Mouse (Mus musculus) CH12.LX (cell line): ENCODE measurements around the gene Brd3. TPM values are rescaled to one million over a fixed set of nuclear protein-coding genes. Genes with fewer than 3 reads are reported as not detected.

Source experiments
- DNase-seq: peaks from one replicate; pipeline ENCODE4 v3.0.0-alpha.2; 2013; ENCODE audit errors: extremely low read depth
- H3K27ac ChIP-seq: 2 replicates; pipeline ENCODE4 v1.5.1; 2012; ENCODE audit warnings: low read depth, mild to moderate bottlenecking, control low read depth, moderate library complexity; ENCODE audit not compliant: insufficient read depth
- H3K27me3 ChIP-seq: replicated peaks from 2 replicates; pipeline ENCODE3; 2012; ENCODE audit warnings: inconsistent platforms
- H3K36me3 ChIP-seq, 2 experiments: replicated peaks in 1 of 2; 2 replicates each; pipeline versions ENCODE3 to v1.6.1; 2012; ENCODE audit warnings: inconsistent platforms in 1 of 2, low read length in 1 of 2, mild to moderate bottlenecking in 1 of 2, mixed read lengths in 1 of 2, moderate library complexity in 1 of 2; ENCODE audit not compliant: control insufficient read depth in 1 of 2, insufficient read depth in 1 of 2
- H3K4me1 ChIP-seq, 2 experiments: 2 replicates each; pipeline ENCODE4 v1.6.1; 2012; ENCODE audit warnings: inconsistent platforms in 1 of 2, moderate library complexity in 1 of 2; ENCODE audit not compliant: insufficient read depth in 2 of 2, control insufficient read depth in 1 of 2
- H3K4me2 ChIP-seq: 2 replicates; pipeline ENCODE4 v1.6.1; 2012; ENCODE audit warnings: low read depth, mild to moderate bottlenecking, control low read depth; ENCODE audit not compliant: poor library complexity, insufficient read depth, severe bottlenecking
- H3K4me3 ChIP-seq, 3 experiments: fragments of 150-350 bp in 1 of 3; sonication (generic) in 1 of 3; replicated peaks in 1 of 3; 2 replicates each; pipeline versions ENCODE3 to v1.5.1; 2011 to 2012; ENCODE audit warnings: low read depth in 2 of 3, low read length in 2 of 3, mild to moderate bottlenecking in 2 of 3, moderate library complexity in 2 of 3, control low read depth in 1 of 3, improper control_type of control experiment in 1 of 3, inconsistent platforms in 1 of 3, mixed read lengths in 1 of 3; ENCODE audit not compliant: poor library complexity in 1 of 3
- H3K79me2 ChIP-seq: replicated peaks from 2 replicates; pipeline ENCODE4 v1.6.1; 2012; ENCODE audit warnings: mild to moderate bottlenecking, moderate library complexity; ENCODE audit not compliant: control insufficient read depth, poor library complexity, insufficient read depth, severe bottlenecking; ENCODE audit errors: extremely low read depth
- H3K9ac ChIP-seq: 2 replicates; pipeline ENCODE4 v1.6.1; 2012; ENCODE audit warnings: low read depth, mild to moderate bottlenecking, control low read depth, moderate library complexity; ENCODE audit not compliant: insufficient read depth
- H3K9me3 ChIP-seq: replicated peaks from 2 replicates; pipeline ENCODE3; 2012; ENCODE audit warnings: low read length, inconsistent platforms, mixed read lengths
- BHLHE40 ChIP-seq: IDR thresholded peaks from 2 replicates; pipeline ENCODE4 v1.6.1; 2011; ENCODE audit warnings: mild to moderate bottlenecking, low read depth, low read length, improper control_type of control experiment
- CHD1 ChIP-seq: IDR thresholded peaks from 2 replicates; pipeline ENCODE4 v1.6.1; 2012; ENCODE audit warnings: low read depth, low read length, improper control_type of control experiment, inconsistent platforms
- CHD2 ChIP-seq: IDR thresholded peaks from 2 replicates; pipeline ENCODE4 v1.6.1; 2011; ENCODE audit warnings: low read length, improper control_type of control experiment
- CTCF ChIP-seq, 2 experiments: IDR thresholded peaks in 1 of 2; conservative IDR thresholded peaks in 1 of 2; 2 replicates each; pipeline ENCODE4 v1.5.1; 2011 to 2012; ENCODE audit warnings: low read depth in 2 of 2, low read length in 2 of 2, improper control_type of control experiment in 1 of 2, inconsistent platforms in 1 of 2, mild to moderate bottlenecking in 1 of 2, moderate library complexity in 1 of 2
- E2F4 ChIP-seq: IDR thresholded peaks from 2 replicates; pipeline ENCODE4 v1.6.1; 2011; ENCODE audit warnings: low read depth, low read length, improper control_type of control experiment; ENCODE audit not compliant: insufficient replicate concordance
- ELF1 ChIP-seq: IDR thresholded peaks from 2 replicates; pipeline ENCODE4 v1.6.1; 2014; ENCODE audit warnings: low read depth, mild to moderate bottlenecking, inconsistent platforms, low read length, improper control_type of control experiment
- EP300 ChIP-seq: IDR thresholded peaks from 2 replicates; pipeline ENCODE4 v1.6.1; 2011; ENCODE audit warnings: low read length, improper control_type of control experiment
- ETS1 ChIP-seq: conservative IDR thresholded peaks from 2 replicates; pipeline ENCODE4 v1.6.1; 2012; ENCODE audit warnings: low read depth, mild to moderate bottlenecking, inconsistent platforms, low read length, improper control_type of control experiment, moderate library complexity
- GABPA ChIP-seq: IDR thresholded peaks from 2 replicates; pipeline ENCODE4 v1.6.1; 2012; ENCODE audit warnings: low read depth, low read length, improper control_type of control experiment, inconsistent platforms; ENCODE audit not compliant: insufficient replicate concordance
- HCFC1 ChIP-seq: IDR thresholded peaks from 2 replicates; pipeline ENCODE4 v1.6.1; 2012; ENCODE audit warnings: low read depth, mild to moderate bottlenecking, inconsistent platforms, low read length, improper control_type of control experiment
- IRF4 ChIP-seq: IDR thresholded peaks from 2 replicates; pipeline ENCODE4 v1.6.1; 2014; ENCODE audit warnings: low read depth, mild to moderate bottlenecking, inconsistent platforms, low read length, improper control_type of control experiment
- JUND ChIP-seq: conservative IDR thresholded peaks from 2 replicates; pipeline ENCODE4 v1.6.1; 2011; ENCODE audit warnings: low read depth, low read length, improper control_type of control experiment
- KAT2A ChIP-seq: IDR thresholded peaks from 2 replicates; pipeline ENCODE4 v1.6.1; 2012; ENCODE audit warnings: low read length, improper control_type of control experiment, inconsistent platforms; ENCODE audit not compliant: insufficient replicate concordance
- MAX ChIP-seq: IDR thresholded peaks from 2 replicates; pipeline ENCODE4 v1.6.1; 2011; ENCODE audit warnings: low read length, improper control_type of control experiment
- MEF2A ChIP-seq: IDR thresholded peaks from 2 replicates; pipeline ENCODE4 v1.6.1; 2014; ENCODE audit warnings: low read depth, mild to moderate bottlenecking, inconsistent platforms, low read length, improper control_type of control experiment, borderline replicate concordance
- MXI1 ChIP-seq: IDR thresholded peaks from 2 replicates; pipeline ENCODE4 v1.6.1; 2011; ENCODE audit warnings: mild to moderate bottlenecking, low read depth, low read length, improper control_type of control experiment
- NELFE ChIP-seq: IDR thresholded peaks from 2 replicates; pipeline ENCODE4 v1.6.1; 2011; ENCODE audit warnings: low read depth, low read length, improper control_type of control experiment
- NRF1 ChIP-seq: IDR thresholded peaks from 2 replicates; pipeline ENCODE4 v1.6.1; 2014; ENCODE audit warnings: low read depth, mild to moderate bottlenecking, inconsistent platforms, low read length, improper control_type of control experiment, moderate library complexity
- PAX5 ChIP-seq: IDR thresholded peaks from 2 replicates; pipeline ENCODE4 v1.6.1; 2012; ENCODE audit warnings: low read length, inconsistent platforms, mixed read lengths
- POLR2A ChIP-seq: IDR thresholded peaks from 2 replicates; pipeline ENCODE4 v1.6.1; 2011; ENCODE audit warnings: low read depth, mild to moderate bottlenecking, improper control_type of control experiment, low read length
- POLR2AphosphoS2 ChIP-seq: IDR thresholded peaks from 2 replicates; pipeline ENCODE4 v1.6.1; 2011; ENCODE audit warnings: low read depth, low read length, improper control_type of control experiment
- RAD21 ChIP-seq: IDR thresholded peaks from 2 replicates; pipeline ENCODE4 v1.6.1; 2011; ENCODE audit warnings: low read depth, mild to moderate bottlenecking, low read length, improper control_type of control experiment, moderate library complexity
- SIN3A ChIP-seq: IDR thresholded peaks from 2 replicates; pipeline ENCODE4 v1.6.1; 2012; ENCODE audit warnings: low read length, improper control_type of control experiment, inconsistent platforms
- SMC3 ChIP-seq: IDR thresholded peaks from 2 replicates; pipeline ENCODE4 v1.6.1; 2011; ENCODE audit warnings: low read depth, low read length, improper control_type of control experiment
- TBP ChIP-seq: conservative IDR thresholded peaks from 2 replicates; pipeline ENCODE4 v1.6.1; 2011; ENCODE audit warnings: low read depth, low read length, improper control_type of control experiment
- TCF12 ChIP-seq: IDR thresholded peaks from 2 replicates; pipeline ENCODE4 v1.6.1; 2014; ENCODE audit warnings: low read depth, mild to moderate bottlenecking, inconsistent platforms, low read length, improper control_type of control experiment
- USF1 ChIP-seq: IDR thresholded peaks from 2 replicates; pipeline ENCODE4 v1.6.1; 2014; ENCODE audit warnings: low read depth, mild to moderate bottlenecking, inconsistent platforms, low read length, improper control_type of control experiment
- USF2 ChIP-seq: conservative IDR thresholded peaks from 2 replicates; pipeline ENCODE4 v1.6.1; 2011; ENCODE audit warnings: low read depth, low read length, improper control_type of control experiment
- ZMIZ1 ChIP-seq: IDR thresholded peaks from 2 replicates; pipeline ENCODE4 v1.6.1; 2012; ENCODE audit warnings: low read depth, mild to moderate bottlenecking, inconsistent platforms, low read length, improper control_type of control experiment
- ZNF384 ChIP-seq: IDR thresholded peaks from 2 replicates; pipeline ENCODE4 v1.6.1; 2012; ENCODE audit warnings: low read depth, low read length, improper control_type of control experiment, inconsistent platforms
- dilution Hi-C: fragments of 300-500 bp; cut with MboI; formaldehyde crosslinking; loops from 2 replicates; pipeline ENCODE4 v1.14.3; 2020; ENCODE audit warnings: low sequenced_read_pairs; ENCODE audit not compliant: extremely low pct_unique_long_range_greater_than_20kb, extremely low pct_ligation_motif_present
- in situ Hi-C: fragments of 300-500 bp; cut with MboI; formaldehyde crosslinking; loops from 3 replicates; pipeline ENCODE4 v1.14.3; 2019; ENCODE audit warnings: low sequenced_read_pairs, low pct_ligation_motif_present, low pct_unique_long_range_greater_than_20kb, mixed read lengths
- polyA plus RNA-seq: library from polyadenylated mRNA; unstranded; fragments of >175 nt; gene quantifications from 2 replicates; pipeline ENCODE4 v1.2.1, GENCODE M21; 2012; ENCODE audit warnings: low read depth; ENCODE audit not compliant: insufficient read length
- total RNA-seq, 2 experiments: library from RNA; depleted of rRNA; stranded (reverse); fragments of 300-350 nt in 1 of 2; fragments of >200 nt in 1 of 2; gene quantifications; 2 replicates each; pipeline ENCODE4 v1.2.3; 2012 to 2014

Gene Brd3
- total and polyA plus RNA-seq, 3 experiments, result 2.5 to 17.1 (median 6.6) TPM

DNA sequence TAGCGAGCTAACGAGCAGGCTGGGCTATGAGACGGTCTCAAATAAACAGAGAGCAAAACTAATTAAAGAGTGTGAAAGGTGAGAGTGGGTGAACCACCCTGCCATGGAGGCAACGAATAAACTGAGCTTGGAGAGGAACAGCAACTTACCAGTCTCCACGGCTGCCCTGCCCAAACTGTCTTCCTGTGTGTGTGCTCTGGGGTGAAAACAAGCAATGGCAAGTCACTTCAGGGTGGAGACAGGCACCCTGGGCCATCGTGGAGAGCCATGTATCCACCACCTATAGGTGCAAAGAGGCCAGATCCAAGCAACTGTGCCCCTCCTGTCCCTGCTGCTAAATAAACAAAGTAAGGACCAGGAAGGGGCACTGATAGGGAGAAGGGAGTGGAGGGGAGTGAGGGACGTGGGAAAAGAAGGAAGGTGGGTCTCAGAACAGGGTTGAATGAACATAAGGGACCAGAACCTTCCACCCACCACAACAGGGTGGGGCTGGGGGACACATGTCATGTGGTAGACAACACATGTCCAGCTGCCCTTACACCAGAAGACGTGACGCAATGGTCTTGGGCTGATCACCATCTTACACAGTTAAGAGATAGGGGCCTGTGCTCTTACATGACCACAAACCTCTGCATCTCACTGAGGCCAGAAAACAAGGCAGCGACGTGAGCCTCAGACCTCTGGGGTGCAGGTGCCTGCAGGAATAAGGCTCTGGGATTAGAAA, 92.2 kb downstream of the Brd3 start:
- dilution Hi-C loops, result no loop called here
- H3K9ac ChIP-seq, result peak overlapping the region; percentile 58
- peaks cover 86% of the 10 kb centered on the region for H3K79me2 ChIP-seq
- H3K4me1 ChIP-seq, result peaks cover 37 to 77% of the 10 kb centered on the region in 2 experiments
- peaks cover 0 to 15% of the 10 kb centered on the region in 2 experiments for H3K36me3 ChIP-seq
- in situ Hi-C loops, result no loop called here
- H3K9me3 ChIP-seq, result no peaks in the 10 kb centered on the region
- H3K4me3 ChIP-seq, result peak overlapping the region; percentile 28 to 61 (median 40)
- H3K27ac ChIP-seq, result peak overlapping the region; percentile 94
- no peaks in the 10 kb centered on the region for H3K27me3 ChIP-seq
- TF ChIP-seq MEF2A (0 out of 2 replicates have a peak, but pooled peaks have one; percentile 8), CHD1 (0 out of 2 replicates have a peak, but pooled peaks have one; percentile 57), IRF4 (no peak), SMC3 (no peak), BHLHE40 (0 out of 2 replicates have a peak, but pooled peaks have one; percentile 9)
- DNase-seq, result no peak
- peak overlapping the region; percentile 89 for H3K4me2 ChIP-seq

- Histone ChIP-seq H3K27me3 (no peaks in the 10 kb centered on the region), H3K4me1 (peaks cover 31 to 75% of the 10 kb centered on the region in 2 experiments), H3K36me3 (peaks cover 0 to 13% of the 10 kb centered on the region in 2 experiments), H3K4me3 (peak overlapping the region; percentile 33 to 61 (median 40)), H3K9me3 (no peaks in the 10 kb centered on the region), H3K9ac (peak overlapping the region; percentile 58), H3K79me2 (peaks cover 86% of the 10 kb centered on the region), H3K27ac (peak overlapping the region; percentile 94), H3K4me2 (peak overlapping the region; percentile 89)
- dilution Hi-C loops (no loop called here), in situ Hi-C loops (no loop called here)
- DNase-seq, result no peak
- TF ChIP-seq SMC3, result 0 out of 2 replicates have a peak, but pooled peaks have one; percentile 6
- no peak for TF ChIP-seq RAD21
- no peak for TF ChIP-seq NRF1
- no peak for TF ChIP-seq ZMIZ1
- TF ChIP-seq E2F4, result no peak
- TF ChIP-seq POLR2A, result no peak; the same call in 1 of the 2 replicates
- TF ChIP-seq USF2, result no peak
- TF ChIP-seq MAX, result peak; percentile 66; the same call in 1 of the 2 replicates
- TF ChIP-seq NELFE, result no peak; the same call in 1 of the 2 replicates
- no peak for TF ChIP-seq POLR2AphosphoS2
- TF ChIP-seq ETS1, result peak; percentile 52
- no peak; the same call in 1 of the 2 replicates for TF ChIP-seq CHD2
- no peak; the same call in 1 of the 2 replicates for TF ChIP-seq IRF4
- TF ChIP-seq JUND, result no peak
- TF ChIP-seq PAX5, result no peak
- peak; percentile 41; the same call in 1 of the 2 replicates for TF ChIP-seq EP300
- TF ChIP-seq TBP, result no peak
- 0 out of 2 replicates have a peak, but pooled peaks have one; percentile 11 for TF ChIP-seq ELF1
- no peak for TF ChIP-seq KAT2A
- no peak for TF ChIP-seq CTCF (conservative IDR thresholded peaks at IDR 0.05 in 1 of 2, IDR thresholded peaks at IDR 0.05 in 1 of 2; ENCODE audit: low read depth in 2 of 2, low read length in 2 of 2)
- no peak; the same call in 1 of the 2 replicates for TF ChIP-seq MXI1
- TF ChIP-seq USF1, result no peak
- peak; percentile 68 for TF ChIP-seq BHLHE40
- TF ChIP-seq ZNF384, result no peak
- no peak for TF ChIP-seq GABPA
- TF ChIP-seq TCF12, result no peak
- TF ChIP-seq HCFC1, result no peak
- peak; percentile 51 for TF ChIP-seq SIN3A
Measured at GRCm38 (mm10) chr2:27413936-27414657, 93.4 kb downstream of the Brd3 start.
